Mouse (Mus musculus) stomach, embryonic 14.5 days (tissue): ENCODE data around the gene 8030411F24Rik. TPM values are rescaled to one million over a fixed set of nuclear protein-coding genes. Genes with fewer than 3 reads are reported as not detected.
"Not testable (repeated sequence)": the region's sequence is repeated elsewhere in the genome, so short reads cannot be mapped to it uniquely, and the experiment has no call there.

Experiments used
- ATAC-seq: fragments of 200-750 bp; cut with Nextera tagmentation; 2 replicates; pipeline ENCODE4 v1.8.0; 2017; ENCODE audit warnings: low read depth, moderate TSS enrichment; ENCODE audit not compliant: insufficient number of reproducible peaks, insufficient read depth, low FRiP score
- H3K27ac ChIP-seq: fragments of 300-500 bp; sonication (generic); 2 replicates; pipeline ENCODE4 v1.5.1; 2014; ENCODE audit warnings: mild to moderate bottlenecking, low read length, moderate library complexity, mixed read lengths
- H3K27me3 ChIP-seq: fragments of 300-500 bp; sonication (generic); 2 replicates; pipeline ENCODE4 v1.6.1; 2014; ENCODE audit warnings: low read length, control low read depth, mixed read lengths; ENCODE audit not compliant: control insufficient read depth, insufficient read depth
- H3K36me3 ChIP-seq: fragments of 300-500 bp; sonication (generic); 2 replicates; pipeline ENCODE4 v1.6.1; 2014; ENCODE audit warnings: mild to moderate bottlenecking, control low read depth, low read length, moderate library complexity, mixed read lengths; ENCODE audit not compliant: control insufficient read depth, insufficient read depth
- H3K4me1 ChIP-seq: fragments of 300-500 bp; sonication (generic); 2 replicates; pipeline ENCODE4 v1.6.1; 2014; ENCODE audit warnings: low read length, control low read depth, mixed read lengths; ENCODE audit not compliant: control insufficient read depth, insufficient read depth
- H3K4me2 ChIP-seq: fragments of 300-500 bp; sonication (generic); replicated peaks from 2 replicates; pipeline ENCODE4 v1.6.1; 2014; ENCODE audit warnings: low read depth, low read length, control low read depth
- H3K4me3 ChIP-seq: fragments of 300-500 bp; sonication (generic); 2 replicates; pipeline ENCODE4 v1.5.1; 2014; ENCODE audit warnings: low read depth, low read length, control low read depth
- H3K9ac ChIP-seq: fragments of 300-500 bp; sonication (generic); replicated peaks from 2 replicates; pipeline ENCODE4 v1.6.1; 2014; ENCODE audit warnings: low read depth, mild to moderate bottlenecking, control low read depth, low read length, moderate library complexity, mixed read lengths
- H3K9me3 ChIP-seq: fragments of 300-500 bp; sonication (generic); 2 replicates; pipeline ENCODE4 v1.6.1; 2016; ENCODE audit warnings: low read depth, low read length, control low read depth; ENCODE audit not compliant: control insufficient read depth
- WGBS: fragments of 180-500 bp; shearing (Covaris S2); extraction: QIAGEN DNeasy Blood & Tissue Kit; methylation state at CpG from one replicate; pipeline ENCODE4 v1.1.7; 2014; 5-methylcytosine and 5-hydroxymethylcytosine counted together
- polyA plus RNA-seq: library from polyadenylated mRNA; unstranded; fragments of >200 nt; fragmentation: Nextera tagmentation; extraction: Ambion mirVana; gene quantifications from 2 replicates; pipeline ENCODE4 v1.2.1, GENCODE M21; 2014

8030411F24Rik gene
- polyA plus RNA-seq, 1 experiment from 2014 or later: not detected

- no peaks in the 10 kb centered on the region for H3K9me3 ChIP-seq
- no peak for ATAC-seq
- no peak overlapping the region for H3K4me2 ChIP-seq
- no peaks in the 10 kb centered on the region for H3K4me1 ChIP-seq
- no peak overlapping the region for H3K4me3 ChIP-seq
- WGBS: 92% methylated on average over 1 of the region's 1 CpGs
- no peak overlapping the region for H3K9ac ChIP-seq
- H3K27ac ChIP-seq: no peak overlapping the region
- no peaks in the 10 kb centered on the region for H3K36me3 ChIP-seq
- no peaks in the 10 kb centered on the region for H3K27me3 ChIP-seq
Measured at GRCm38 (mm10) chr2:148763648-148764388, 18.0 kb upstream of the 8030411F24Rik start.

GRCm38 (mm10) chr2:148771397-148771796 is 10.4 kb upstream of the 8030411F24Rik start, which contains the start of gene Cst11:
TSS of gene Cst11 (minus strand) at chr2:148771497.
- H3K36me3 ChIP-seq: not testable (repeated sequence)
- WGBS: 77% methylated on average over 4 of the region's 4 CpGs

GRCm38 (mm10) chr2:148789142-148789541 is 7.3 kb downstream of the 8030411F24Rik start, which contains the start of gene Cst12:
TSS of gene Cst12 (plus strand) at chr2:148789361.
- Histone ChIP-seq H3K36me3 (no peaks in the 10 kb centered on the region), H3K4me3 (no peak within 1 kb of the TSS), H3K27ac (no peak within 1 kb of the TSS), H3K9ac (no peak within 1 kb of the TSS), H3K4me2 (no peak within 1 kb of the TSS), H3K9me3 (no peaks in the 10 kb centered on the region), H3K4me1 (no peaks in the 10 kb centered on the region), H3K27me3 (no peaks in the 10 kb centered on the region)
- WGBS: 88% methylated on average over 6 of the region's 6 CpGs
- no peak for ATAC-seq

More at GRCm38 (mm10) chr2:148771397-148771796, 10.4 kb upstream of the 8030411F24Rik start, which contains the start of gene Cst11:
- H3K4me1 ChIP-seq, H3K9ac ChIP-seq, H3K4me3 ChIP-seq, H3K27me3 ChIP-seq, H3K9me3 ChIP-seq, H3K4me2 ChIP-seq, ATAC-seq, H3K27ac ChIP-seq: not testable (repeated sequence)

GRCm38 (mm10) chr2:148798485-148798884 is 16.7 kb downstream of the 8030411F24Rik start, which contains the start of gene Cst8:
TSS of gene Cst8 (plus strand) at chr2:148798785.
- H3K36me3 ChIP-seq: no peaks in the 10 kb centered on the region
- no peaks in the 10 kb centered on the region for H3K4me1 ChIP-seq
- no peaks in the 10 kb centered on the region for H3K27me3 ChIP-seq
- 84% methylated on average over 1 of the region's 1 CpGs for WGBS
- no peak within 1 kb of the TSS for H3K9ac ChIP-seq
- ATAC-seq: no peak
- H3K4me2 ChIP-seq: no peak within 1 kb of the TSS
- no peak within 1 kb of the TSS for H3K4me3 ChIP-seq
- H3K9me3 ChIP-seq: no peaks in the 10 kb centered on the region
- no peak within 1 kb of the TSS for H3K27ac ChIP-seq

- 51% methylated on average over 3 of the region's 3 CpGs for WGBS
- Histone ChIP-seq H3K36me3 (no peaks in the 10 kb centered on the region), H3K4me2 (no peak overlapping the region), H3K27me3 (no peaks in the 10 kb centered on the region), H3K9me3 (no peaks in the 10 kb centered on the region), H3K4me1 (no peaks in the 10 kb centered on the region), H3K4me3 (no peak overlapping the region), H3K27ac (no peak overlapping the region), H3K9ac (no peak overlapping the region)
- no peak for ATAC-seq
Measured at GRCm38 (mm10) chr2:148801491-148801921, 19.7 kb downstream of the 8030411F24Rik start.

GRCm38 (mm10) chr2:148806696-148807095 is 24.9 kb downstream of the 8030411F24Rik start:
- ATAC-seq: no peak
- WGBS: 55% methylated on average over 6 of the region's 6 CpGs

GRCm38 (mm10) chr2:148819909-148820308 is 38.1 kb downstream of the 8030411F24Rik start, which contains the start of gene Cst13:
TSS of gene Cst13 (plus strand) at chr2:148820081.
- Histone ChIP-seq H3K9ac (no peak within 1 kb of the TSS), H3K27ac (no peak within 1 kb of the TSS), H3K36me3 (no peaks in the 10 kb centered on the region), H3K4me3 (no peak within 1 kb of the TSS), H3K9me3 (no peaks in the 10 kb centered on the region), H3K4me1 (no peaks in the 10 kb centered on the region), H3K27me3 (no peaks in the 10 kb centered on the region), H3K4me2 (no peak within 1 kb of the TSS)
- ATAC-seq: no peak

More at GRCm38 (mm10) chr2:148806696-148807095, 24.9 kb downstream of the 8030411F24Rik start:
- no peak overlapping the region for H3K4me3 ChIP-seq
- no peaks in the 10 kb centered on the region for H3K27me3 ChIP-seq
- no peaks in the 10 kb centered on the region for H3K4me1 ChIP-seq
- no peaks in the 10 kb centered on the region for H3K36me3 ChIP-seq
- no peaks in the 10 kb centered on the region for H3K9me3 ChIP-seq
- H3K27ac ChIP-seq: no peak overlapping the region
- H3K9ac ChIP-seq: no peak overlapping the region
- H3K4me2 ChIP-seq: no peak overlapping the region

- Histone ChIP-seq H3K4me1 (no peaks in the 10 kb centered on the region), H3K4me3 (no peak overlapping the region), H3K9me3 (no peaks in the 10 kb centered on the region), H3K9ac (no peak overlapping the region), H3K4me2 (no peak overlapping the region), H3K36me3 (no peaks in the 10 kb centered on the region), H3K27me3 (no peaks in the 10 kb centered on the region), H3K27ac (no peak overlapping the region)
- 11% methylated on average over 1 of the region's 1 CpGs for WGBS
- ATAC-seq: no peak
Measured at GRCm38 (mm10) chr2:148825986-148826385, 44.2 kb downstream of the 8030411F24Rik start.
